Mouse (Mus musculus): Measurements from ENCODE around the gene Slc22a13. TPM values are rescaled to one million over a fixed set of nuclear protein-coding genes. Genes with fewer than 3 reads are reported as not detected.
"Not testable (repeated sequence)": the region's sequence is repeated elsewhere in the genome, so short reads cannot be mapped to it uniquely, and the experiment has no call there.

The Slc22a13 gene
- polyA plus RNA-seq, 1 experiment from 2014 or later: not detected

DNA sequence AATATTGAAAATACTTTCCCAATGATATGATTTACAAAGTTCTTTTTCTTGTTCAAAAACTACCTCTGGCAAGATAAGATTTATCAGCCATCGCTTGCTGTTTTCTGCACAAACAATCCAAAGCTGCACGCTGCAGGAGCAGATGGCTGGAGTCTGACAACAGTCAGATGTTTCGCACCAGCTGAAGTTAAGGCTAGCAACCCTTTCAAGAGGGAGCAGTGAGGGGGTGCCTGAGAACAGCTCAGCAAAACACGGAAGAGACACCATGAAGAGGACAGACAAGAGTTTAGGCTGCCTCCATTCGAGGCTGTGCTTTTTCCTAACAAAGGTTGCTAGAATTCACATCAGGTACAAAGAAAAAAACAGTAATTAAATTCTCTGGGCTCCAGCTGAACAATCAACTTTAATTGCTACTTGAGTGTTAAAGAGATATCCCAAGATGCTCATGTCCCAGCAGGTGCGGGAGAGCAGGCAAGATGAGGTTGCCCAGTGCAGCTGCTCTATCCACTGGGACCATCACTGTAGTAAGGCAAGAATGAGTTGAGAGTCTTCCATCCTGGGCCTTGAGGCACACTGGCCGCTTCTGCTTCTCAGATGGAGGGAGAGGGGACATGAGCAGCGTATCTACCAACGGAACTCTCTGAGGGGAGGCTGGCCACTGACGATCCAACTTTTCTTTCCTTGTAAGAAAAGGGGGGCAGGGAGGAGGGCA, 31.5 kb upstream of the Slc22a13 start:
- Histone ChIP-seq H3K4me2 (ENCODE audit: low read depth, low read length) (no peak overlapping the region), H3K9me3 (replicated peaks; ENCODE audit: control insufficient read depth, low read length) (no peaks in the 10 kb centered on the region), H3K9ac (ENCODE audit: low read length) (no peak overlapping the region), H3K4me1 (ENCODE audit: control insufficient read depth, insufficient read depth, low read length) (no peaks in the 10 kb centered on the region), H3K4me3 (replicated peaks; ENCODE audit: low read length) (no peak overlapping the region), H3K36me3 (ENCODE audit: control insufficient read depth, insufficient read depth, low read length) (peaks cover 8% of the 10 kb centered on the region; the same call in 1 of the 2 replicates), H3K27ac (ENCODE audit: low read length) (no peak overlapping the region), H3K27me3 (ENCODE audit: control insufficient read depth, insufficient read depth, low read length) (no peaks in the 10 kb centered on the region)
- ATAC-seq (ENCODE audit: insufficient read depth, low FRiP score): no peak
- 87% methylated on average over 10 of the region's 10 CpGs for WGBS

DNA sequence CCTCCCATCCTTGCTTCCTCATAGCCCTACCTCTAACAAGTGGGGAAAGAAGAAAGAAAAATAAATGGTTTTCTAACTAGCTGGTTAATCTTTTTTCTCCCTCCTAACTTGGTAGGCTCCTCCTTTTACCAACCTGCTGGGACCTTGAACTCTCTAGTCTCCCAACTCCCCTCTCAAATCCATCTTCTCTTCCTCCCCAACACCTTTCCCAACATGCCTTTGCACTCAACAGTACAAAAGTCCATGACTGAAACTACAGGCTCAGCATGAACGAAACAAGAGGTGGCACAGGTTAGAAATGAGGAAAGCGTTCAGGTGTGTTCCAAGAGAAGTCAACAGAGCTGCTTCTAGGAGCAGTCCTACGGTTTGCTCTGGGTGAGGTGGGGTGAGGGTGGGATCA, 30.4 kb upstream of the Slc22a13 start:
- no peak overlapping the region for H3K9ac ChIP-seq (ENCODE audit: low read length)
- no peaks in the 10 kb centered on the region for H3K27me3 ChIP-seq (ENCODE audit: control insufficient read depth, insufficient read depth, low read length)
- no peaks in the 10 kb centered on the region for H3K4me1 ChIP-seq (ENCODE audit: control insufficient read depth, insufficient read depth, low read length)
- H3K4me2 ChIP-seq (ENCODE audit: low read depth, low read length): no peak overlapping the region
- no peak for ATAC-seq (ENCODE audit: insufficient read depth, low FRiP score)
- 90% methylated on average over 3 of the region's 3 CpGs for WGBS
- H3K9me3 ChIP-seq (replicated peaks; ENCODE audit: control insufficient read depth, low read length): no peaks in the 10 kb centered on the region
- no peak overlapping the region for H3K4me3 ChIP-seq (replicated peaks; ENCODE audit: low read length)
- H3K36me3 ChIP-seq (ENCODE audit: control insufficient read depth, insufficient read depth, low read length): 0 out of 2 replicates have a peak, but pooled peaks cover 5% of the 10 kb centered on the region
- H3K27ac ChIP-seq (ENCODE audit: low read length): no peak overlapping the region

DNA sequence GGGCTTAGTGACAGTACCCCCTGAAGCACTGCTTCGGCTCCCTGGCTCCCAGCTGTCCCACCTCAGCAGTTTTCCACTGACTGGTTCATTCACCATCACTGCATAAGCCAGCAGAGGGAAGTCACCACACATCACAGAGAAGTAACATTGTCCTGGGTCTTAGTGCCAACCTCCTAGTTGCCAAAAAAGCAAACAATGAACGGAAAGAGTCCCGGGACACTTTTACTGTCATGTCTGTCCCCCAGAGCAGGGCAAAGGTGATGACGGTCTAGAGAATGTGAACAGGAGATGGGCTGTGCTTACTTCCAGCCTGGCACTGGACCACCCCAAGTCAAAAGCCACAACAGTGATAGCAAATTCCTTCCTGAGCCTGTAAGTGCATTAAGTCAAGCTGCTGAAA, 29.9 kb upstream of the Slc22a13 start:
- Histone ChIP-seq H3K4me3 (replicated peaks; ENCODE audit: low read length) (no peak overlapping the region), H3K36me3 (ENCODE audit: control insufficient read depth, insufficient read depth, low read length) (0 out of 2 replicates have a peak, but pooled peaks cover 5% of the 10 kb centered on the region), H3K27ac (ENCODE audit: low read length) (no peak overlapping the region), H3K4me1 (ENCODE audit: control insufficient read depth, insufficient read depth, low read length) (no peaks in the 10 kb centered on the region), H3K27me3 (ENCODE audit: control insufficient read depth, insufficient read depth, low read length) (no peaks in the 10 kb centered on the region), H3K9me3 (replicated peaks; ENCODE audit: control insufficient read depth, low read length) (no peaks in the 10 kb centered on the region), H3K9ac (ENCODE audit: low read length) (no peak overlapping the region), H3K4me2 (ENCODE audit: low read depth, low read length) (no peak overlapping the region)
- no peak for ATAC-seq (ENCODE audit: insufficient read depth, low FRiP score)
- WGBS: 90% methylated on average over 4 of the region's 4 CpGs

DNA sequence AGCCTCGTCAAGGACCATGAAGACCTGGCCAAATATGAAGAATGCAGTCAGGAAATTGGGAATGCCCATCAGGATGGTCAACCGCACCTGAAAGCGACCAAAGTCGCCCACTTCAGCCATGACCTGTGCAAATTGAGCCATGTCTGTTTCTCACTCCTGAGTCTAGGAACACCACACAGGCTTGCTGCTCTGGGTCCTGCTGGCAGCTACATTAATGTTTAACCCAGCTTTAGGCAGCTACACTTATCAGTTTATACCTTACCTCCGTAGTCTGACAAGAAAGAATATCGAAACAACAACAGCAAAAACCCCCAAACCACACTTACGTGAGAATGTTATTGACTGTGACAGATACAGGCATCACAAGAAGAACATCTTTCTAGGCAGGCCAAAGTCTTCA, 22.7 kb upstream of the Slc22a13 start:
- no peak overlapping the region for H3K4me3 ChIP-seq (replicated peaks; ENCODE audit: low read length)
- WGBS: 73% methylated on average over 7 of the region's 7 CpGs

DNA sequence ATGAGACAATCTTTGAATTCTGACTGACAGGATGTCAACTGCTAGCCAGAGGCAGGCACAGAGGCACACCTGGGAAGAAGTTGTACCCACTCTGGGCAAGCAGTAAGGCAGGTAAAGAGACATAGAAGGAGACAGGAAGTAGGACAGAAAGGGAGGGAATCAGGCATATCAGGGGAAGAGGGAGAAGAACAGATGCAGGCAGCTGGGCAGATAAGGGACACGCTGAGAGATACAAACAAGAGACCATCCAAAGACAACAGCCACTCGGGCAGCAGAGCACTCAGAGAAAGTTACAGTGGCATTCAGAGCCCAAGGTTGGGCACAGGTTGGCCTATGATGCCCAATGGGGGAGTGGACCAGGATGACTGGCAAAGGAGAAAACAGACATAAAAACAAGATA, 21.9 kb upstream of the Slc22a13 start:
- Histone ChIP-seq H3K4me2 (ENCODE audit: low read depth, low read length) (no peak overlapping the region), H3K4me1 (ENCODE audit: control insufficient read depth, insufficient read depth, low read length) (no peaks in the 10 kb centered on the region), H3K27me3 (ENCODE audit: control insufficient read depth, insufficient read depth, low read length) (no peaks in the 10 kb centered on the region), H3K9me3 (replicated peaks; ENCODE audit: control insufficient read depth, low read length) (no peaks in the 10 kb centered on the region), H3K27ac (ENCODE audit: low read length) (no peak overlapping the region), H3K4me3 (replicated peaks; ENCODE audit: low read length) (no peak overlapping the region), H3K9ac (ENCODE audit: low read length) (no peak overlapping the region), H3K36me3 (ENCODE audit: control insufficient read depth, insufficient read depth, low read length) (no peaks in the 10 kb centered on the region)
- WGBS: 64% methylated on average over 2 of the region's 2 CpGs
- ATAC-seq (ENCODE audit: insufficient read depth, low FRiP score): no peak

More for the DNA sequence above, 22.7 kb upstream of the Slc22a13 start:
- Histone ChIP-seq H3K9me3 (replicated peaks; ENCODE audit: control insufficient read depth, low read length) (no peaks in the 10 kb centered on the region), H3K4me1 (ENCODE audit: control insufficient read depth, insufficient read depth, low read length) (no peaks in the 10 kb centered on the region), H3K9ac (ENCODE audit: low read length) (no peak overlapping the region), H3K36me3 (ENCODE audit: control insufficient read depth, insufficient read depth, low read length) (no peaks in the 10 kb centered on the region), H3K27me3 (ENCODE audit: control insufficient read depth, insufficient read depth, low read length) (no peaks in the 10 kb centered on the region), H3K4me2 (ENCODE audit: low read depth, low read length) (no peak overlapping the region), H3K27ac (ENCODE audit: low read length) (no peak overlapping the region)
- ATAC-seq (ENCODE audit: insufficient read depth, low FRiP score): no peak

DNA sequence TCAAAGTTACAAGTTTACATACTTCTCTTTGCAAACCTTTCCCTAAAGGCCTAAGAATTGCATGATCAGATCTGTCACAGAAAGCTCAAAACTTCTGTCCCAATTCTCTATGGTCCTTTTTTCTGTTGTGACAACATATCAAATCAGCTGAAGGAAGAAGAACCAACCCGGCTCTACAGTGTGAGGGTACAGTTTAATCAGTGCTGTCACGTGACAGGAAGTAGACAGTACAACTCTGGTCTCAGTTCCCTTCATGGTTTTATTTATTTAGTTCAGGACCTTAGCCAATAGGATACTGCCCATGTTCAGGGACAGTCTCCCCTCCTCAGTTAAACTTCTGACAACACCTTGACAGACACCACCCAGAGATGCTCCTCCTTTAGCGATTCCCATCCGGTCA, 11.4 kb upstream of the Slc22a13 start:
- Histone ChIP-seq H3K27ac (ENCODE audit: low read length) (no peak overlapping the region), H3K27me3 (ENCODE audit: control insufficient read depth, insufficient read depth, low read length) (no peaks in the 10 kb centered on the region), H3K9me3 (replicated peaks; ENCODE audit: control insufficient read depth, low read length) (no peaks in the 10 kb centered on the region), H3K36me3 (ENCODE audit: control insufficient read depth, insufficient read depth, low read length) (no peaks in the 10 kb centered on the region), H3K4me3 (replicated peaks; ENCODE audit: low read length) (no peak overlapping the region), H3K9ac (ENCODE audit: low read length) (no peak overlapping the region), H3K4me1 (ENCODE audit: control insufficient read depth, insufficient read depth, low read length) (no peaks in the 10 kb centered on the region), H3K4me2 (ENCODE audit: low read depth, low read length) (no peak overlapping the region)
- 76% methylated on average over 4 of the region's 4 CpGs for WGBS
- no peak for ATAC-seq (ENCODE audit: insufficient read depth, low FRiP score)

DNA sequence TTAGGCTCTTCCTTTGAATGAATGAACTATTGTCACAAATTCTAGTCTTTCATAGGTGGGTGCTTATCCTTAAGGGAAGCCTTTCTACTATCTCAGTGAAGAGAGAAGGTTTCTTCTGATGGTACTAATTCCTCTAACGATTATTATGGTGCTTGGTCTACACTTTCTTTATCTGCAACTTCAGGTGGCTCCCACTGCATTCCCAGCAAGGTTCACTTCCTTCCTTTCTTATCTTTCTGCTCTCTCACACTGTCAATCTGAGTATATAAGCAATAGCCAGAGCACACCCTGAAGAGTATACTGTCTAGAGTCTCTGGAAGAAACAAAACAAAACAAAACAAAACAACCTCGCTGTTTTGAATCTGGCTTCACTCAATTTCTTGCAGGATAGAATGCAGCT, 10.8 kb upstream of the Slc22a13 start:
- H3K9me3 ChIP-seq (replicated peaks; ENCODE audit: control insufficient read depth, low read length): no peaks in the 10 kb centered on the region
- H3K36me3 ChIP-seq (ENCODE audit: control insufficient read depth, insufficient read depth, low read length): no peaks in the 10 kb centered on the region
- no peak for ATAC-seq (ENCODE audit: insufficient read depth, low FRiP score)
- H3K4me3 ChIP-seq (replicated peaks; ENCODE audit: low read length): no peak overlapping the region
- no peak overlapping the region for H3K27ac ChIP-seq (ENCODE audit: low read length)
- 81% methylated on average over 2 of the region's 2 CpGs for WGBS
- no peak overlapping the region for H3K4me2 ChIP-seq (ENCODE audit: low read depth, low read length)
- no peak overlapping the region for H3K9ac ChIP-seq (ENCODE audit: low read length)
- H3K4me1 ChIP-seq (ENCODE audit: control insufficient read depth, insufficient read depth, low read length): no peaks in the 10 kb centered on the region
- no peaks in the 10 kb centered on the region for H3K27me3 ChIP-seq (ENCODE audit: control insufficient read depth, insufficient read depth, low read length)

DNA sequence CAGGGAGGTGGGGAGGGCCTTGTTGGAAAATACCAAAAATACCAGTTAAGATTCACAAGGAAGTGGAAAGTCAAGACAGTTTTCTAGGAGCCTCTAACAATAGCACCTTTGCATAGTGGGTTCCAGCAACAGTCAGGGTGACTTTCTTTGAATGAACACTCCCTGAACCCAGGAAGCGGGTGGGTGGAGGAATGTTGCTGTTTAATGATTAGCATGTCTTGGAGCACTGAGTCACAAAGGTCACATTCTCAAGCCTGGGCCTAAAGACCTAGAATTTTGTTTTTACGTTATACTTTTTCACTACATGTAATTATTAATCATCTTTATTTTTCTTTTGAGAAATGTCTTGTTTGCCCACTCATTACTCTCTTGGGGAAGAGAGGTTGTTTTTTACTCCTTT, 6.4 kb upstream of the Slc22a13 start:
- H3K4me1 ChIP-seq (ENCODE audit: control insufficient read depth, insufficient read depth, low read length); H3K36me3 ChIP-seq (ENCODE audit: control insufficient read depth, insufficient read depth, low read length); H3K4me2 ChIP-seq (ENCODE audit: low read depth, low read length); H3K9ac ChIP-seq (ENCODE audit: low read length); ATAC-seq (ENCODE audit: insufficient read depth, low FRiP score); H3K9me3 ChIP-seq (replicated peaks; ENCODE audit: control insufficient read depth, low read length); H3K27me3 ChIP-seq (ENCODE audit: control insufficient read depth, insufficient read depth, low read length); H3K4me3 ChIP-seq (replicated peaks; ENCODE audit: low read length); H3K27ac ChIP-seq (ENCODE audit: low read length): not testable (repeated sequence)
- 75% methylated on average over 2 of the region's 2 CpGs for whole genome bisulfite sequencing

DNA sequence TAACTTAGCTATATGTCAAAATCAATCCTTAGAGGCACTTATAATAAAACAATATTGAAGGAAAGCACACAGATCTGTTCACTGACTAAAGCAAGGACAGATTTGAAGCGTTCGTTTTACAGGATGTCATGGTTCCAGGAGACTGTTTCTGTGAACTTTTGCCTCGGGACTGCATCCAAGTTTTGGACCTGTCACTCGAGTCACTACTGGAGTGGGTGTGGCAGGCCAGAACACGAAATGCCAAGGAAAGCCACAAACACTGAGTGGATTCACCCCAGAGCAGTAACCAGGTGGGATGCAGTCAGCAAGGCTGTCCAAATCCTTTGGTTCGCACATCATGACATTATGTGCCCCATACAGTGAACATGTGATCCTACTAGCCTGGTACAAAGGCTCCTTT, 5.7 kb upstream of the Slc22a13 start:
- Histone ChIP-seq H3K9ac (ENCODE audit: low read length) (no peak overlapping the region), H3K36me3 (ENCODE audit: control insufficient read depth, insufficient read depth, low read length) (no peaks in the 10 kb centered on the region), H3K4me1 (ENCODE audit: control insufficient read depth, insufficient read depth, low read length) (no peaks in the 10 kb centered on the region), H3K4me3 (replicated peaks; ENCODE audit: low read length) (no peak overlapping the region), H3K27me3 (ENCODE audit: control insufficient read depth, insufficient read depth, low read length) (no peaks in the 10 kb centered on the region), H3K9me3 (replicated peaks; ENCODE audit: control insufficient read depth, low read length) (no peaks in the 10 kb centered on the region), H3K4me2 (ENCODE audit: low read depth, low read length) (no peak overlapping the region), H3K27ac (ENCODE audit: low read length) (no peak overlapping the region)
- 82% methylated on average over 6 of the region's 6 CpGs for WGBS
- ATAC-seq (ENCODE audit: insufficient read depth, low FRiP score): no peak
